Mouse (Mus musculus) stomach, postnatal 0 days (tissue): ENCODE measurements around the gene Il17f. TPM values are rescaled to one million over a fixed set of nuclear protein-coding genes. Genes with fewer than 3 reads are reported as not detected.

ENCODE experiments used
- ATAC-seq: fragments of 200-750 bp; cut with Nextera tagmentation; 2 replicates; pipeline ENCODE4 v1.8.0; 2017; ENCODE audit not compliant: low FRiP score, low TSS enrichment
- DNase-seq: peaks from one replicate; pipeline ENCODE4 v3.0.0-alpha.2; 2016; ENCODE audit warnings: low spot score
- H3K27ac ChIP-seq: fragments of 300-500 bp; sonication (generic); replicated peaks from 2 replicates; pipeline ENCODE4 v1.5.1; 2014; ENCODE audit warnings: mild to moderate bottlenecking, control low read depth
- H3K27me3 ChIP-seq: fragments of 300-500 bp; sonication (generic); 2 replicates; pipeline ENCODE4 v1.6.1; 2014; ENCODE audit warnings: low read length; ENCODE audit not compliant: control insufficient read depth, insufficient read depth
- H3K36me3 ChIP-seq: fragments of 300-500 bp; sonication (generic); 2 replicates; pipeline ENCODE4 v1.6.1; 2014; ENCODE audit warnings: low read length, mixed read lengths; ENCODE audit not compliant: control insufficient read depth, insufficient read depth
- H3K4me1 ChIP-seq: fragments of 300-500 bp; sonication (generic); replicated peaks from 2 replicates; pipeline ENCODE4 v1.6.1; 2014; ENCODE audit warnings: antibody characterized with exemption; ENCODE audit not compliant: control insufficient read depth, insufficient read depth
- H3K4me2 ChIP-seq: fragments of 300-500 bp; sonication (generic); replicated peaks from 2 replicates; pipeline ENCODE4 v1.6.1; 2014; ENCODE audit warnings: low read depth, mild to moderate bottlenecking, control low read depth, moderate library complexity
- H3K4me3 ChIP-seq: fragments of 300-500 bp; sonication (generic); 2 replicates; pipeline ENCODE4 v1.5.1; 2014; ENCODE audit warnings: low read depth, low read length, control low read depth
- H3K9ac ChIP-seq: fragments of 300-500 bp; sonication (generic); 2 replicates; pipeline ENCODE4 v1.6.1; 2014; ENCODE audit warnings: mild to moderate bottlenecking, low read length, control low read depth, mixed read lengths
- H3K9me3 ChIP-seq: fragments of 300-500 bp; sonication (generic); 2 replicates; pipeline ENCODE4 v1.6.1; 2016; ENCODE audit warnings: low read length; ENCODE audit not compliant: control insufficient read depth
- CTCF ChIP-seq: IDR thresholded peaks from 2 replicates; pipeline ENCODE4 v1.5.1; 2016; ENCODE audit warnings: antibody characterized with exemption, low read depth, mild to moderate bottlenecking, moderate library complexity
- EP300 ChIP-seq: optimal IDR thresholded peaks from 2 replicates; pipeline ENCODE3; 2016; ENCODE audit warnings: antibody characterized with exemption
- WGBS: fragments of 180-500 bp; shearing (Covaris S2); extraction: QIAGEN DNeasy Blood & Tissue Kit; methylation state at CpG from one replicate; pipeline ENCODE4 v1.1.7; 2014; 5-methylcytosine and 5-hydroxymethylcytosine counted together
- polyA plus RNA-seq: library from polyadenylated mRNA; unstranded; fragments of >200 nt; fragmentation: Nextera tagmentation; extraction: Ambion mirVana; gene quantifications from 2 replicates; pipeline ENCODE4 v1.2.1, GENCODE M21; 2015

Gene Il17f
- polyA plus RNA-seq, 1 experiment from 2014 or later: not detected

DNA sequence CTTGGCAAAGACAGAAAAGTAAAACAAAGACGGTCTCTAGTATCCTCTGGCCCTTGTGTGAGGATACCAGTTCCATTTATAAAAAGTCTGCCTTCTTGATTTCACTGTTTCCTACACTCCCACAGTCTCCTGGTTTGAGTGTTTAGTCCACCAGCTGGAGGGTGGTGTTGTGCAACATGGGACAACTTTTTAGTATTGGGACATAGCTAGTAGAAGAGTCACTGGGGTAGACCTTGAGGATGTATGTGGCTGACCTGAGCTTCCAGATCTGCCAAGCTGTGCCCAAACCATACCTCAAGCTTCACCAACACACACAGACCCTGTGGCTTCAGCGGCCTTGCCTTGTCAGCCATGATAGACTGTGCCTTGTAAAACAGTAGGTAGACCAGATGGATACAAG lies 37.6 kb upstream of the Il17f start:
- TF ChIP-seq CTCF (no peak), EP300 (no peak)
- Histone ChIP-seq H3K27ac (no peak overlapping the region), H3K27me3 (no peaks in the 10 kb centered on the region), H3K9ac (no peak overlapping the region), H3K4me2 (no peak overlapping the region), H3K9me3 (no peaks in the 10 kb centered on the region), H3K4me1 (no peaks in the 10 kb centered on the region), H3K4me3 (no peak overlapping the region), H3K36me3 (no peaks in the 10 kb centered on the region)
- ATAC-seq (no peak), DNase-seq (no peak)
- 78% methylated on average over 2 of the region's 2 CpGs for WGBS

DNA sequence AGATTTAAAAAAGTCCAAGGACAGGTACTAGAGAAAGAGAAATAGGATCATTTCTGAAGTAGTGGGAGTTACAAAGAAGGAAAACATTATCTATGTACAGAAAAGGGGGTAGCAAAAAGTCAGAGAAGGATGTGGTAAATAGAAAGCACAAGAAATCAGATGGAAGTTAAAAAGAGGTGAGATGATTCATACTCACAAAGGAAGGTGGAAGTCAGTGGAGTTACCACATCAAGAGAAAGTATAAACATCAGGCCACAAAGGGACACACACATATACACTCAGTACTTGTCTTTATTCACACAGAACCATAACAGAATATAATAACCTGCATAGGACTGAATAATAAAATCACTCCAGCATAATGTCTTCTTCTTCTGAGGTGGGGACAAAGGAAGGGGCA lies 34.6 kb upstream of the Il17f start:
- DNase-seq (no peak), ATAC-seq (no peak)
- no peak overlapping the region for H3K4me2 ChIP-seq
- no peaks in the 10 kb centered on the region for H3K9me3 ChIP-seq
- H3K9ac ChIP-seq: no peak overlapping the region
- no peaks in the 10 kb centered on the region for H3K36me3 ChIP-seq
- H3K27ac ChIP-seq: no peak overlapping the region
- TF ChIP-seq CTCF (no peak), EP300 (no peak)
- H3K4me3 ChIP-seq: no peak overlapping the region
- no peaks in the 10 kb centered on the region for H3K27me3 ChIP-seq
- no peaks in the 10 kb centered on the region for H3K4me1 ChIP-seq

DNA sequence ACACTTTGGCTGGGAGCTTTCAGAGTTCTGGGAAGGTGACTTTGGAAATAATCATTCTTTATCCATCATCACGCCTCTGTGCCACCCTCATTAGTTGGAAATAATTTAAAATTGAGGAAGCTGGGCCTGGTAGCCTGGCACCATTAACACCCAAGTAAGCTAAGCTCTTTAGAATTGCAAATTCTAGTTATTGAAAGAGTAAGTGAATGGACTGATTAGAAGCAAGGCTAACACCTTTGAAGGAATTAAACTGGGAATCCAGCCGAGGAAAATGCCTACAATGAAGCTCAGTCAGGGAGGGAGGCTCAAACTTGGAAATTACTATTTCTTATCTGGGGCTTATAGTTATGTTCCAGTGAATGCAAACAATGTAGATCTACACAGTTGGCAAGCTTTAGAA lies 33.5 kb upstream of the Il17f start:
- Histone ChIP-seq H3K27me3 (no peaks in the 10 kb centered on the region), H3K4me3 (no peak overlapping the region), H3K27ac (no peak overlapping the region), H3K9ac (no peak overlapping the region), H3K4me2 (no peak overlapping the region), H3K36me3 (no peaks in the 10 kb centered on the region), H3K4me1 (no peaks in the 10 kb centered on the region), H3K9me3 (no peaks in the 10 kb centered on the region)
- TF ChIP-seq EP300 (no peak), CTCF (no peak)
- DNase-seq: no peak
- WGBS: 69% methylated on average over 2 of the region's 2 CpGs
- ATAC-seq: no peak

DNA sequence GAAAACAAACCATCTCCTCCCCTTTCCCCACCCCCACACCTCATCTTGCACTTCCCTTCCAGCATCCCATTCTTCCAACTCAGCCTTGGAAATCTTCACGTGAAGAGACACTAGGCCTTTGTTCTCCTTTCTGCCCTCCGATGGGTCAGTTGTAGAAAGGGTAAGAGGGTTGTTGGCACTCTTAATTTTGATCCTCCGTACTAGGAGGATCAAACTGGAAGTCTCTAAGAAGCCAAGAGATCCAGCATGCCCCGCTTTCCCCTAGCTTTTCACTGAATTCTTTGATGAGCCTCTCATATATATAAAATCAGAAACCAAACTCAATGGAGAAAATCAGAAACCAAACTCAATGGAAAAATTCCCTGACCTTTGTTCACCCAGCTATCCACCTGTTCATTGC lies 33.1 kb upstream of the Il17f start:
- Histone ChIP-seq H3K9ac (no peak overlapping the region), H3K4me3 (no peak overlapping the region), H3K27ac (no peak overlapping the region), H3K36me3 (no peaks in the 10 kb centered on the region), H3K4me2 (no peak overlapping the region), H3K4me1 (no peaks in the 10 kb centered on the region), H3K9me3 (no peaks in the 10 kb centered on the region), H3K27me3 (no peaks in the 10 kb centered on the region)
- no peak for ATAC-seq
- 72% methylated on average over 4 of the region's 4 CpGs for WGBS
- TF ChIP-seq EP300 (no peak), CTCF (no peak)
- no peak for DNase-seq

DNA sequence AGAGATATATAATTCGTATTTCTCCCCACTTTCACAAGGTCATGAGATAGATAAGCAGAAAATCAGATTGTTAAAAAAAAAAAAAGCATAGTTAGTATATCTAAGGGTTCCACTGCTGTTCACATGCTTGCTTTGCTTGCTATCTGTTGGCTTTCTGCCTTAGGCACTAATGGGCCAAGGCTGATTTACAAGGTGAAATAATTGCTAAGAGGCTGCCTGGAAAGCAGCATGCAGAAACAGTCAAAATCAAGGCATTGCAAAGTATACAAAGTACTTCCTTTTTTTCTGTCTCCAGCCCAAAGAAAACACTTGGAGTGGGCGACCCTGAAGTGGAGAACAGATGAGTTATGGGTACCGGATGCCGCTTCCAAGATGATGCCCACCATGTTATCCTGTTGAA lies 30.5 kb upstream of the Il17f start:
- H3K36me3 ChIP-seq: peaks cover 5% of the 10 kb centered on the region; the same call in 1 of the 2 replicates
- no peaks in the 10 kb centered on the region for H3K4me1 ChIP-seq
- 77% methylated on average over 4 of the region's 4 CpGs for WGBS
- no peak for ATAC-seq
- DNase-seq: no peak
- no peak overlapping the region for H3K4me2 ChIP-seq
- H3K9ac ChIP-seq: no peak overlapping the region
- TF ChIP-seq EP300 (no peak), CTCF (no peak)
- H3K27ac ChIP-seq: no peak overlapping the region
- no peaks in the 10 kb centered on the region for H3K9me3 ChIP-seq
- no peaks in the 10 kb centered on the region for H3K27me3 ChIP-seq
- no peak overlapping the region for H3K4me3 ChIP-seq

DNA sequence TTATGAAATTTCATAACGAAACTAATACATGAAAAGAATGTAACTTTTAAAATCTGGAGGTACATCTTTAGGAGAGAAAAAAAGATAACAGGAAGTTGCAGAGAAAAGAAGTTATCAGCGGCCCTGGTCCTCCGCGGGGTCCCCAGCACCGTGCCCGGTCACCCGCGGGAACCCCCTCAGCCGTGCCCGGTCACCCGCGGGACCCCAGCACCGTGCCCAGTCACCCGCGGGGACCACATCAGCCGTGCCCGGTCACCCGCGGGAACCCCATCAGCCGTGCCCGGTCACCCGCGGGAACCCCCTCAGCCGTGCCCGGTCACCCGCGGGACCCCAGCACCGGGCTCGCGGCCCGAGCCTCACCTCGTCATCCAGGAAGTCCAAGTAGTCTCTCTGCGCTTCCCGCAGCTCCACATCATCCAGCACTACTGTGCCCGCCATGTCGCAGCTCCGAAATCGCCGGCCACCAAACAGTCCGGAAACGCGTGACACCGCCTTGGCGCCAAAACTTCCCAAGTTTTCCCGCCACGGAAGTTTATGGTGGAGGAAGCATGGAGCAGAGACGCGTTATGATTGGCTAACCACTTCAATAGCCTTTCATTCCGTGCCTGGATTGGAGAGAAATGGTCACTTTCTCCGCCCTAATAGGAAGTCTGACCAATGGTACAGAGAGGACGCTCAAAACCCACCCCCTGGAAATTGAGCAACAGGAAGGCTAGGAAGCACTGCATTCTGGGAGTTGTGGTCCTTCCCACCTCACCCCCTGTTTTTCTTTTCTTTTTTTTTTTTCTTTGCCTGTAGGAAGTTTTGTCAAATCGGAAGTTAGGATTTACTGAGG lies 29.6 kb upstream of the Il17f start, which contains the start of gene Mcm3:
Mcm3 (minus strand) TSS at position 542 of the 835 bp plus-strand sequence.
- peak within 1 kb of the TSS; percentile 71 for H3K4me3 ChIP-seq
- H3K9me3 ChIP-seq: no peaks in the 10 kb centered on the region
- peak; percentile 88 for DNase-seq
- H3K36me3 ChIP-seq: peaks cover 5% of the 10 kb centered on the region; the same call in 1 of the 2 replicates
- no peak for TF ChIP-seq EP300
- peak within 1 kb of the TSS; percentile 66 for H3K9ac ChIP-seq
- H3K4me1 ChIP-seq: no peaks in the 10 kb centered on the region
- H3K4me2 ChIP-seq: peak within 1 kb of the TSS; percentile 87
- H3K27me3 ChIP-seq: no peaks in the 10 kb centered on the region
- under 1% methylated on average over 52 of the region's 52 CpGs for WGBS
- no peak within 1 kb of the TSS for H3K27ac ChIP-seq
- ATAC-seq: peak; percentile 100
